Mouse (Mus musculus) heart, postnatal 10 days (tissue): Measurements from ENCODE around the gene Kiss1. TPM values are rescaled to one million over a fixed set of nuclear protein-coding genes. Genes with fewer than 3 reads are reported as not detected.

ENCODE experiments used
- DNase-seq, 2 experiments: peaks; one replicate each; pipeline ENCODE4 v3.0.0; 2021
- intact Hi-C: fragments of 180-260 bp; cut with DNase I; formaldehyde crosslinking; loops from one replicate; pipeline ENCODE4 v1.15.1; 2025
- total RNA-seq, 2 experiments: library from RNA; stranded (reverse); gene quantifications; 2 replicates each; pipeline ENCODE4 v1.2.3; 2021

The Kiss1 gene
- total RNA-seq = not detected

DNA sequence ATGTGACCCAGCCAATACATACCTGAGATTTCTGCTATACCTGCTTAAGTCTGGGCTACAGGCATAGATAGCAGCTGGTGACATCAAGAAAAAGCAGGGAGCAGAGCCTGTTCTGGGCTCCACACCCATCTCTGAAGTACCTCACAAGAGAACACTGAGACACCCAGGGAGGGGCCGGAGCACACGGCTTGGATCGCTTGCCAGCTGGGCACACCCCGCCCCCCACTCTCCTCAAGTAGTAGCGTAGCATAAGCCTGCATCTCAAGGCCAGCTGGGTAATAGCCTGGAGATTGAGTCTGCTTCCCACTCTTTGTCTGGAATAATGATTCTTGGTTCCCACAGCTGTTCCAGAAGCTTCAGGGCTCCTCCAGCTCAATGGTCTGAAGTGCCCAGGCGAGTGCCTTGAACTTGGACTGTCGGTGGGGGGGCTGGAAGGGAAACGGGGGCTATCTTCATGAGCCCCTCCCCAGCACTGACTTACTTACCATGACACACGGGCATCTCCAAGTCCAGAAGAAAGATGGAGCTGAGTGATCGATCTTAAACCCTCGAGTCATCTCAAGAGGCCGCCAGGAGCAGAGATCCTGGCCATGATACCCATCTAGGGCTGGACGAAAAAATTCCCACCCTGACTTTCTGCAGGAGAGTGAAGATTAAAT lies at the start of gene Kiss1:
Kiss1 (plus strand) TSS at position 609 of the 659 bp plus-strand sequence.
- intact Hi-C loops = no loop called here
- no peak for DNase-seq

DNA sequence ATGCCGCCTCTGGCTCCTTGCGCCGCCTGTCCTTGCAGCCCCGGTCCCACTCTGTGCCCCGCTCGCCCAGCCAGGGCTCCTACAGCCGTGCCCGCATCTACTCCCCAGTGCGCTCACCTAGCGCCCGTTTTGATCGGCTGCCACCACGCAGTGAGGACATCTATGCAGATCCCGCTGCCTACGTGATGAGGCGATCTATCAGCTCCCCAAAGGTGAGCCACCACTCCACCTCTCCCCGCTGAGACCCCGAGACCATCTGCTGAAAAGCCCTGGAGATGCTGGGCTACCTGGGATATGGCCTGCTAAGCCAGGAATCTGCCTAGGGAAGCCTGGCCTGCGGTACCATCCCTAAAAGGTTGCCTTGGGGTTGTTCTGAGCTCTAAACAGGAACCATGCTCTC lies 47.5 kb upstream of the Kiss1 start:
- intact Hi-C loops = no loop called here
- no peak for DNase-seq

DNA sequence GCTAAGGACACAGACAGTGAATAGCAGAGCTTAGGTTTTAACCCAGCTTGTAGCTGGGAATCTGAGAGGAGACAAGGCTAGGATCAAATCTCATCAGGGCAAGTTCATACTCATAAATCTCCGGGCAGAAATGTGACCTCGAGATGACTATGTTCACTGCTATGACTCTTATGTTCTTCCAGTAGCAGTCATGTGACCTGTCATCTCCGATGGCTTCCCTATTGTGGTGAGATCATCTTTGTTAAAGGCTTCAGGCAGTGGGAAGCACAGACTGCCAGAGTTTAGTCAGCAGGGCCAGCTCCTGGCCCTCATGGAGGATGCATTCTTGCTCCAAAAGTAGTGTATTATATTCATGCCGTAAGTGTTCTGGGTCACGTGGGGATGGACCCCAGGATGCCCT lies 44.7 kb upstream of the Kiss1 start:
- intact Hi-C loops = no loop called here
- peak; percentile 29 to 42 for DNase-seq

DNA sequence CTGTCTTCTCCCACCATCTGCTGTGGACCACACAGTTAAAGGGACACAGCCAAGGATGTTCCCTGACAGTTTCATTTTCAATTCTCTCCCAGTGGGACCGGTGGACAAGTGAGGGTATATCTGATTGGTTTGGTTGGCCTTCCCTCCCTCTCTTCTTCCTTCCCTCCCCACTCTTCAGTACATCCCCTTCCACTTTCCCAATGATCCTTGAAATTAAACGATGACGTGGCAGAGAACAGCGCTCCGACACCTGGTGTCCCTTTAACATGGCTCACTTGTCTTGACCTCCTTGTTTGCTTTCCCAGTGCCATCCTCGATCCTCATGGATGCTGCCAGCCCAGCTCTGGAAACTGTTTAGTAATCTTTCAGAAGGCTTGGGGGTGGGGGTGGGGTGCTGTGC lies 43.1 kb upstream of the Kiss1 start:
- DNase-seq = no peak
- intact Hi-C loops = no loop called here

DNA sequence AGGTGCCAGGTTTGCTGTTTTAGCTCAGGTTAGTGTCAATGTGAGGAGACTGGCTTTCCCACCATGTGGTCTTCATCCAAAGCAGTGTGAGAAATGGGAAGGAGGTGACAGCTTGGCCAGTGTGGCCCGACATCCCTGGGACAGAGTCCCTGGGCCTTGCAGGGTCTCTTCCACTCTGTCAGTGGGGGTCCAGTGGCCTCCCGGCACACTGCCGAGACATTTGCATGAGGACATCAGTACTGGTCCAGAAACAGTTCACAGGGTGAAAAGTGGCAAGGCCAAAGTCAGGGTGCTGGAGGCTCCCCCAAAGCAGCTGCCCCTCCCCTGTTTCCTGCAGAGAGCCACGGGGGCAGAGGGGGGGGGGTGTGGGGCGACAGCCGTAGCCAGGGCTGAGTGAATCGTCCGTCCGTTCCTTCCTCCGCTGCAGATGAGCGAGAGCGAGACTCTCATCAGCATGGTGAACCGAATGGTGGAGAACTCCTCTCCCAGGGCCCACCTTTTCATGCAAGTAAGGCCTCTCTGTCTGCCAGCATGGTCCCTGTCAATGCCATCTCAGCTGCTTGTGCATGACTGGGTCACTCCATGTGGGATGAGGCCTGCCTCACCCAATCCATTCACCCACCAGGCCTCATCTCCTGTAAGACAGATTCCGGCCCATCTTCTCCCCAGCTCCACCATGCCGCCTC lies 42.6 kb upstream of the Kiss1 start:
- DNase-seq = no peak
- intact Hi-C loops = no loop called here

DNA sequence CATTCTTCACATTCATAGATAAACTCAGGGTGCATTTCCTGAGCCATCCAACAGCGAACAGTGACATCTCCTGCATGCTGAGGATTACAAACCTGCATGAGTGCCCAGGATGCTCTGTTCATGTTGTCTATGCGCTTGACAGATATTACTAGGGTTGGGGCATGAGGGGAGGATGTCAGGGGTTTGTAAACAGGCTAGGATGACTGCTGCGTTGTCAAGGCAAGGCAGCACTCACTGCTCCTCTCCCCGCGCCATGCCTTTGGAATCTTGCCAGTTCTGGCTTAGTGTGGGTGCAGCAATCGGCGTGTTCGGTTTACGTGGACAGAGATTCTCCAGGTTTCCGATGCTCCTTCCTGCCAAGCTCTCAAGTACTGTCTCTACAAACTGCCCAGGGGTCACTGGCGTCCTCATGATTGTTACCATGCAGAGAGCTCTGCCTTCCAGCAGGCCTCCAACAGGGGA lies 42.0 kb upstream of the Kiss1 start:
- DNase-seq = no peak
- intact Hi-C loops = no loop called here

DNA sequence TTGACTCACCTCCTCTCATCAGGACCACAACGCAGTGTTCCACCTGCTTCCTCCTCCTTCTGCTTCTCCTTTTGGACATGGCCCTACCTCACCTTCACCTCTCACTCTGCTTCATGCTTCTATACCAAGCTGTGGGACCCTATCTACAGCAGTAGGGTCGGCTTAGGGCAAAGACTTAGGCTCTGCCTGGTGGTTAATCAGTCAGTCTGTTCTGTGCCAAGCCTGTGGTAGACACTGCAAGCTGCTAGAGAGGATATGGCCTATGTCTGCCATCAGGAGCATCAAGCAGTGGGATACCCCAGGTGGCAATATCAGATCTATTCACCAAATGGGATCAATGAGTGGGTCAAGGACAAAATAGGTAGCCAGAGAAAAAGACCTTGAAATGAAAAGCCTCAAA lies 41.1 kb upstream of the Kiss1 start:
- no peak for DNase-seq
- intact Hi-C loops = no loop called here

DNA sequence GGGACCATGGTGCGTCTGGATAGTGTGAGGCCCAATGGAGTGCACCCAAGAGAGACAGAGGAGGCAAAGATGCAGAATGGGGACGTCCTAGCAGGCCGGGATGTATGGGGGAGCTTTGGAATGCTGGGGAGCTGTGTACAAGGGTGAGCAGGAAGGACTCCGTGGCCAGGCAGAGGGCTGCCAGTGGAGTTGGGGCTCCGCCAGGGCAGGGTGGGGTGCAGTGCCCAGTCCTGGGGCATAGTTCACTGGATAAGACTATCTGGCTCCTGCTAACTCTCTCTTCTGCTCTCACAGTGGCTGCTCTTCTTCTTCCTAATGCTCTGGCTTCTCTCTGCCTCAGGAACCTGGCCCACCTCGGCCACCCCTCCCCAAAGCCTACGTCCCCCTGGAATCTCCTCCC lies 35.8 kb upstream of the Kiss1 start:
- no peak for DNase-seq
- intact Hi-C loops = no loop called here

DNA sequence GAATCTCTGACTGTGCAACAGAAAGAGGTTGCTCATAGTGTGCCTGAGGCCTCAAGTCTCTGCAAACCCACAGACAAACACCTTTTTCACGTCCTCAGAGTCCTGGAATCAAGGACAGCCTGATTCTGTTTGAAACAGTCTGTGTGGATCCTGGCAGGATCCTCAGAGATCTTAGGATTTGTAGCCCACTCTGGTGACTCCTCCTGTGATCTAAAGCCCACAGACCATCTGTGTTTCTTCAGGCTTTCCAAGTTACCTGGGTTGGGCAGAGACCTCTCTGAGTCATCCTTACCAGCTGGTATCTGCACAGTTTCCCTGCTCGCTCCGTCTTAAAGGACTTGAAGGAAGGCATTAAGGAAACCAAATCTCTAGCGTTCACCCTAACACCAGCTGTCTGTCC lies 34.6 kb upstream of the Kiss1 start:
- intact Hi-C loops = no loop called here
- no peak for DNase-seq

DNA sequence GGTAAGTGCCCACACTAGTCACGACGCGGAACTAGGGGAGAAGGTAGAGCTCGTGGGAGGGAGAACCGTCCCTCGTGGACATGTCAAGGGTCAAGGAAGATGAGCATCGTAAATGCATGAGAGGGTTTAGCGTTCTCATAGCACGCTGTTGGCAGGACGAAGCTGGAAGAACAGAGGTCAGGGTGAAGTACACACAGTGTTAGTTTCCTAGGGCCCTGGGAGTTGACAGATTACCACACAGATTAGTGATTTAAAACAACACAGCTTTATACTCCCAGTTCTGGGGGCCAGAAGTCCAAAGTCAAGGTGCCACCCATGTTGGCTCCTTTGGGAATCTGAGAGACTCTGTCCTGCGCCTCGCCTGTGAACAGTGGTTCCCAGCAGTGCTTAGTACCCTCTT lies 33.8 kb upstream of the Kiss1 start:
- no peak for DNase-seq
- intact Hi-C loops = no loop called here

DNA sequence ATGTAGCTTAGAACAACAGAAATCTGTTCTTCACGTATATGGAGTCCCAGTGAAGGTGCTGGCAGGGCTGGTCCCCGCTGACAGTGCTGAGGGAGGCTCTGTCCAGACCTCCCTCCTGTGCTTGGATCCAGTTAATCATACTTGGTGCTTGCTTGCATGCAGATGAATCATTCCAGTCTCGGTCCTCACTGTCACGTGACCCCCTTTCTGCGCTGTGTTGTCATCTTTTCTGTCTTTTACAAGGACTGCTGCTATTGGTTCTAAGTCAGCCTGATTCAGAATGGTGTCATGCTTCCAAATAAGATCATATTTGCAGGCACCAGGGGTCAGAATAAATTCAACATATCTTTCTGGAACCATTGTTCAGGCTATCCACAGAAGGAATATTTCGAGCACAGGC lies 29.8 kb upstream of the Kiss1 start:
- intact Hi-C loops = no loop called here
- DNase-seq = no peak

DNA sequence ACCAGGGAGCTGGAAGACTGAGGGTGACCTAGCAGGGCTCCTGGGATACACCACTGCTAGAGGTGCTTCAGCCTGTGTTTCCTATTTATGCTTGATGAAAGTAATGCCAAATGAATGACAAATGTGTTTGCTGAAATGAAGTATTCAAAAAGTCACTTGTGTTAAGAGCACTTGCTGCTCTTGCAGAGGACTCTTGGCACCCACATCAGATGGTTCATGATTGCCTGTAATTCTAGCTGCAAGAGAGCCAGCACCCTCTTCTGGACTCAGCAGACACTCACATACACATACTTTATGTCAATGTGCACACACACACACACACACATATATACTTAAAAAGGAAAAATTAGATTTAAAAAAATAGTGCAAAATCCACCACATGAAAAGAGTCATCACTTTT lies 29.1 kb upstream of the Kiss1 start:
- intact Hi-C loops = no loop called here
- no peak for DNase-seq

DNA sequence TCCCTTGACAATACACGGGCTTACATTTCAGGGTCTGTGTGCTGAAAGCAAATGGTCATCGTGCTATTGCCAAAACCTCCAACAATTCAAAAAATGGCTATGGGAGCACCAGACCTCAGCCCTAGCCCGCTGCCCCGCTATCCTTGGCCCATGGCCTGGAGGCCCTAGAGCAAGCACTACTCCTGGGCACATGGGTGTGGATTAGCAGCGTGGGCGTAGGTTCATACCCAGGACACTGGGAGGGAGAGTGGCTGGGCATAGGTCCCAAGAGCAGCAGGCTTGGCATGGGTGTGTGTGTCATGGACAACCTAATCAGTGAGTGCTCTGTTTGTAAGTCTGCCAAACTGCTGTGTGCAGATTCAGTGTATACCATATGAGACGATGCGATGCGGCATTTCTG lies 25.3 kb upstream of the Kiss1 start:
- peak; percentile 86 to 91 for DNase-seq
- intact Hi-C loops = no loop called here

DNA sequence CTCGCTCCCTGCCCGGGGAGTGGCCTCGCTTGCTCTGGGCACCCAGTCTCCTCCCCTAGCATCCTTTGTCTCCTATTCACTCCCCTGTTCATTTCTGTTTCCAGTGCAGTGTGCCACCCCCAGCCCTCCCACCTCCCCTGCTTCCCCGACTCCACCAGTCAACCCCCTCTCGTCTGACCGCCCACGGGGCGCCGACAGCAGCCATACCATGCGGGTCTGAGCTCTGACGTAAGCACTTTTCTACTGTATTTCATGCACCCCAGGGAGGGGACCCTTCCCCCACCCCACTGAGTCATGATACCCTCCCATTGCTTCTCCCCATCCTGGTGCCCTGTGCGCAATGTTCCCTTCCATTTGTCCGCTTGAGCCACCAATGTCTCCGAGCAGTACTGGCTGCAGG lies 22.9 kb upstream of the Kiss1 start:
- intact Hi-C loops = no loop called here
- no peak for DNase-seq

DNA sequence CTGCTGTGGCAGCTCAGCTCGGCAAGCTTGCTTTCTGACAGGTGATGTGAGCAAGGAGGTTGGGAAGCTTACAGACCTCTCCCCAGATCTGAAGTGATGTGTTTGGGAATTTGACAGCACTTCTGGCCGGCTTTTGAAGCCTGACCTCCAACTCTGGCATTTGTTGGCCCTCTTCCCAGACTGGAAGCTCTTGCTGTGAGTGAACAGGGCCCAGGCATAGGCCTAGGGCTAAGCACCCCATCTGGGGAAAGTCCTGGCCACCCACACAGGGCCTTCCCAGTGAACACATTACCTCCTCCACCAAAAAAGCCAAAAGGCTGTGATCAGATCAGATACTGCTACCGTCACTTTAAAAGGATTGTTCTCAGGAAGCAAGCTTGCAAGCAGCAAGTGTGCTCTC lies 19.1 kb upstream of the Kiss1 start:
- intact Hi-C loops = no loop called here
- peak; percentile 81 to 84 for DNase-seq

DNA sequence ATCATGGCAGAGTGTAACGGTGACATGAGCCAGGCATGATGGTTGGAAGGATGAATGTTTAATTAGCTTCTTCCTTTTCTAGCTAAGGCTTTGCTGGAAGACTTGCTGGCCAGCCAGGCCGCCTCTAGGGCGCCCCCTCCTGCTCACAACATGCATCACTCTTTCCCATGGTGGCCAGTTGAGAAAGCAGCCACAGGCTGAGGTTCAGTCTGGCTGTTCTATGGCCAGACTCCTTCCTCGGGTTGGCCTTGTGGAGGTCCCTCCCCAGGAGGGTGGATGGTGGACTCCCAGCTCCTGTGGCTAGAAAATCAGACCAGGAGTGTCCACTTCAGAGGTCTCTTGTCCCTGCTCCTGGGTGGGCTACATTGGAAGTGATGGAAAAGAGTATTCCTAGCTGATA lies 14.8 kb upstream of the Kiss1 start:
- intact Hi-C loops = loop anchor here (1.0 to 5.0 kb wide), 5 partner anchors 81 to 270 kb away; no protein-coding TSS in a partner anchor
- peak; percentile 86 to 90 for DNase-seq

DNA sequence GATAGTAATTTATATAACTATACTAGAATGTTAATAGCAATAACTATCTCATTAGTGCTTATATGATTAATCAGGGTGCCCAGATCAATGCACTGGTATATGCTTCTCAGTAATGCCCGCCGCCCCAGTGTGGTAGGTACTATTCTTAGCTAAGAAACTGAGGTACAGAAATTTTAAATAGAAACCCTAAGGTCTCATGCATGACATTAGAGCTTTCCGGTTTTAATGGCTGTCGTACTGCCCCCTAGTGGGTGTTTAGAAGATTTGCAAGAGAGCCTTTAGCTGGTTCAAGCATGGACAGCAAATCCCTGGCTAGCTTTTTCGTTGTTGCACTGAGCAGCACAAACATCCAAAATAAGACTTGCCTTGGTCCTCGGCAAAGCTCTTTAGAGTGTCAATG lies 14.4 kb upstream of the Kiss1 start:
- peak; percentile 61 to 75 for DNase-seq
- intact Hi-C loops = loop anchor here (1.0 to 5.0 kb wide), 4 partner anchors 126 to 270 kb away; no protein-coding TSS in a partner anchor

DNA sequence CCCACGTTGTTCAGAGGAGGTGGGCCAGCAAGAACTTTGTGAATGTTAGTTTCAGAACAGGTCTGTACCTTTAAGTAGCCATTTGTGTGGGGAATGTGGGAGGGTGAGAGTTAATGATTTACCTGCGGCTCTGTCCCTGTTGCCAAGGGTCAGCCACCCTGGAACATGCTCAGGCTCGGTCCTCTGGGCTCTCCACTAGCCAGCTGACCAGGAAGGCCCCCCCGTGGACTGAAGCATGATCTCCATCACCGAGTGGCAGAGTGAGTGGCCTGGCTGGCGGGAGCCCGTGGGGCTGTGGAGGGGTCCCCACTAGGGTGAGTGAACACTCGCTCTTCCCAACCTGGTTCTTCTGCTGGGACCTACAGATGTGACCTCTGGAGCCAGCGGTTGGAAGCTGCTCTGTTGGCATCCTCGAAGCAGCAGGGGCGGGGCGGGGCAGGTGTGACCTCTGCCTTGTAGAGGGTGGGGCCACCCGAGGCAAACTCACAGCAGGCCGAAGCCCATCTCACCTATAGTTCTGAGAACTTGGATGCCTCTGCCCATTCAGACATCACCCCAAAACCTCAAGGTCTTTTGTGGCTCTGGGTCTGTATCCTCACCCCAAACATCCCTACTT lies 11.9 kb upstream of the Kiss1 start, which contains the start of gene Golt1a:
Golt1a (plus strand) TSS at position 149 of the 616 bp plus-strand sequence.
- DNase-seq = no peak
- intact Hi-C loops = loop anchor here (5.0 kb wide), 1 partner anchor 272 kb away; no protein-coding TSS in a partner anchor

DNA sequence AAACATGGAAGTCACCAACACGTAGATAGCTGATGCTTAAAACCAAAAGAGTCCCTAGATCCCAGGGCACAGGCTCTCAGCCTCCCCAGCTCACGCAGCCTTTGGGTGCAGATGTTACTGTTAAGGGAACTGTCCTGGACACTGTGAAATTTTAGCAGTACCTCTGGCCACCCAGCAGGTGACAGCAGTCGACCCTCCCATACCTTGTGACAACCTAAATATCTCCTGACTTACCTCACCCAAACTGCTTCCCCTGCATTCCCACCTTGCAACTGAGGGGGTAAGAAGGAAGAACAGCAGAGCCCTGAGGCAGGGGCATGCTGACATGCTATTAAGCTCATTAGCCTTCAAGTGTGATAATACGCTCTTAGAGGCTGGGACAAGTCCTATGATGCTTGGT lies 10.4 kb upstream of the Kiss1 start:
- intact Hi-C loops = no loop called here
- DNase-seq = no peak

DNA sequence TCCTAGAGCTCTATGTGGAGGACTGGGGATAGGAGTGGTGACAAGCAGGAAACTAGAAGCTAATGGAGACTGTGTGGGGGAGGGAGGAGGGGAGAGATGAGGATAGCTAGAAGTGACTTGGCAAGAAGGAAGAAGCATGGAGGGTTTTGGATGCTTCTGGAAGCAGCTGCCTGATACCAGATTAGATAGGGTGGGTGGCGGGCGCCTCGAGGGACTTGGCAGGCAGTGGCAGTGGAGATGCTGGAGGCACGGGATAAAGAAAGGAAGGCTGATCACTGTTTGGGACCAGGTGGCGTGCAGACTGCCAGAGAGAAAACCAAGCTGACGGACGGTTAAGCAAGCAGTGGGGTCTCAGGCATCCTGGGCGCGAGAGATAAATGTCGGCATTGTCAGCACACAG lies 9.7 kb upstream of the Kiss1 start:
- DNase-seq = no peak
- intact Hi-C loops = no loop called here

DNA sequence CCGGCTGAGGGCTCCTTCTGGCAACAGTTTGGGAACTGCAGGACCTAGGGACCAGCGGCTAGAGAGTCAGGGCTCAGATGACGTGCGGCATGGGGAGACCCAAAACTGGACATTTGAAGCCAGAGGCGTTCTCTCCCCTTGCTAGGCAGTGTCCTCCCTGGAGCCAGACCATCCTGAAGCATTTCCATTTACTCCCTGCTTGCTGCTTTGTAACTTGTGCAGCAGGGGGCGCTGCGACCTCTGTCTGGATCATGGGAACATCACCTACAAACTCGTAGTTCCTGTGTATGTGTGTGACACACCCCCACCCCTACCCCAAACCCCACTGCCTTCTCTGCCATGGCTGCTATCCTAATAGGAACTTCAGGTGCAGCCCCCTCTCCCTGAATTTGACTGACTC lies 7.3 kb upstream of the Kiss1 start:
- DNase-seq = peak; percentile 57 to 78
- intact Hi-C loops = loop anchor here (1.0 kb wide), 1 partner anchor 39 kb away; no protein-coding TSS in a partner anchor

DNA sequence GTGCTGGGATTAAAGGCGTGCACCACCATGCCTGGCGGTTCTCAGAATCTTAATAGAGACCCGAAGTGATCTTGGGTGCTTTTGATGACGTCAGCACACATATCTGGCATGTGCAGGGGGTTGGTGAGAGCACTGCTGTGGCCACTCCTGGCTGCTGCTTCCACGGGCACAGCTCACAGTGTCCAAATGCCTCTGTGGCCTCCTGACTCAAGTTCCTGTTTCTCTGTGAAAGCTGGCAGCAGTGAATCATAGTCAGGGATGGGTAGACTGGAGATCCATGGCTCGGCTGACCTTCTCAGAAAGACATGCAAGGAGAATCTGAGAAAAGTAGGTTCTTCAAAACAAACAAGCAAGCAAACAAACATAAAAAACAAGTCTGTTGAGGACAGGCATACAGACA lies 5.9 kb upstream of the Kiss1 start:
- intact Hi-C loops = no loop called here
- DNase-seq = no peak
